Mouse (Mus musculus) granulocyte monocyte progenitor cell, adult 5-6 weeks (primary cell): ENCODE data around the gene Tmem189. TPM values are rescaled to one million over a fixed set of nuclear protein-coding genes. Genes with fewer than 3 reads are reported as not detected.
A peak's percentile ranks its signal among the peaks of the same experiment; 100 is the strongest.
"Not testable (repeated sequence)": the region's sequence is repeated elsewhere in the genome, so short reads cannot be mapped to it uniquely, and the experiment has no call there.

ENCODE experiments used
- ATAC-seq: replicated peaks from 2 replicates; pipeline ENCODE4 v1.8.0; 2016; ENCODE audit warnings: mild to moderate bottlenecking, moderate TSS enrichment, inconsistent platforms; ENCODE audit not compliant: poor library complexity, severe bottlenecking
- total RNA-seq, 2 experiments: library from RNA; stranded (forward) in 1 of 2; stranded (reverse) in 1 of 2; fragments of 200-712, 200-1000 nt in 1 of 2; fragments of >200 nt in 1 of 2; fragmentation: Nextera tagmentation in 1 of 2; gene quantifications; 2 replicates each; pipeline ENCODE4 v1.2.3; 2014 to 2017

Tmem189 gene
- total RNA-seq, 2 experiments from 2014 or later, result 13.6 to 28.9 TPM

- ATAC-seq, result no peak
Observed at GRCm38 (mm10) chr2:167657973-167658372, 31.6 kb downstream of the Tmem189 start.

- ATAC-seq, result peak; percentile 75
Observed at GRCm38 (mm10) chr2:167656629-167657478, 32.8 kb downstream of the Tmem189 start.

- ATAC-seq, result no peak
Observed at GRCm38 (mm10) chr2:167654911-167655600, 34.6 kb downstream of the Tmem189 start.

- no peak for ATAC-seq
Observed at GRCm38 (mm10) chr2:167652694-167653093, 36.9 kb downstream of the Tmem189 start.

- ATAC-seq, result no peak
Observed at GRCm38 (mm10) chr2:167651622-167652021, 38.0 kb downstream of the Tmem189 start.

GRCm38 (mm10) chr2:167649290-167650032 is 40.2 kb downstream of the Tmem189 start:
- ATAC-seq, result peak; percentile 93

- ATAC-seq, result no peak
Observed at GRCm38 (mm10) chr2:167646411-167646810, 43.2 kb downstream of the Tmem189 start.

- ATAC-seq, result not testable (repeated sequence)
Observed at GRCm38 (mm10) chr2:167643356-167644052, 46.1 kb downstream of the Tmem189 start.

- ATAC-seq, result no peak
Observed at GRCm38 (mm10) chr2:167642164-167642563, 47.5 kb downstream of the Tmem189 start.

- peak; percentile 68 for ATAC-seq
Observed at GRCm38 (mm10) chr2:167641337-167641736, 48.3 kb downstream of the Tmem189 start.

GRCm38 (mm10) chr2:167640279-167640678 is 49.3 kb downstream of the Tmem189 start:
- peak; percentile 52 for ATAC-seq

GRCm38 (mm10) chr2:167634865-167635512 is 54.6 kb downstream of the Tmem189 start:
- ATAC-seq, result no peak

GRCm38 (mm10) chr2:167634338-167634770 is 55.3 kb downstream of the Tmem189 start:
- peak; percentile 81 for ATAC-seq

GRCm38 (mm10) chr2:167633537-167633872 is 56.1 kb downstream of the Tmem189 start:
- no peak for ATAC-seq

- ATAC-seq, result no peak
Observed at GRCm38 (mm10) chr2:167632731-167633536, 56.7 kb downstream of the Tmem189 start.

GRCm38 (mm10) chr2:167631591-167632448 is 57.8 kb downstream of the Tmem189 start, which contains the start of gene Ube2v1:
Gene Ube2v1, minus strand, starts transcription at chr2:167632095.
- ATAC-seq, result peak; percentile 84

GRCm38 (mm10) chr2:167631181-167631590 is 58.4 kb downstream of the Tmem189 start:
- no peak for ATAC-seq

- no peak for ATAC-seq
Observed at GRCm38 (mm10) chr2:167630421-167630820, 59.2 kb downstream of the Tmem189 start.
